Mouse (Mus musculus) cerebellum, adult 9-10 months (tissue): ENCODE measurements at regions not wholly inside any gene's neighbourhood (a gene's known extent, or its start where the extent isn't known, plus 50 kb on each side); places are given as distances from the start of the nearest gene placed in this dataset.
A peak's percentile ranks its signal among the peaks of the same experiment; 100 is the strongest.

Experiments
- DNase-seq: peaks from one replicate; pipeline ENCODE4 v3.0.0; 2022

DNA sequence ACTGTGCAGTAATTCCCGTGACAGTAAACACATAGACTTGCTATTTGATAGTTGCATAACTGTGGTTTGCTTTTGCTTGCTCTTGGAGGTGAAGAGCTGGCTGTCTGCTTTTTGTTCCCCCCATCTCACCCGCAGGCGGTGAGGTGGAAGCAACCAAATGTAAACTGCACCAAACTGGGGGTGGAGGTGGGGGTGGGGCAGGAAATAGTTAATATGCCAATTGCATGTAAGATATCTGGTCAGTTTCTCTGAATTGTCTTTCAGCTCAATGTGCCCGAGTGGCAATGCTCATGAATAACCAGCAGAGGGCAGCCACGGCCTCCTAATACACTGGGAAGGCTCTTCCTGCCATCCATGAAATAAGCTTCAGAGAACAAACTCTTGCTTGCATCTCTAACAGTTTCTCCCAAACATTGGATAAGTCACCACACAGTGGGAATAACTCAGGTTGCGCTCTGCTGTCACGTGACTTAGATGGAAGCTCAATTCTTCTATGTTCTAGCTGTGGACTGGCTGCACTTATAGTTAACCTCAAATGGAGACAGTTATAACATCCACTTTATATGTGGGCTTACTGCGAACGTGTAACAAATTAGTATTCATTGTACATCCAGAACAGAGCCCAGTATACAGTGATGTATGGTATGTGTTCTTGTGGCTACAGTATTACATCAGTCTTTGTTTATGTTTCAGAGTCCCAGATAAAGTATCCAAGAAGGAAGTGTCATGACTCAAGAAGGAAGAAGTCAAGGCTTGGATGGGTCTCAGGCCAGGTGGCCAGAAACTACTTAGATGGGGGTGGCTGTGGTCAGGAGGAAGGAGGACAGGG is 62.0 kb upstream of the Egflam start:
- DNase-seq = peak; percentile 59

DNA sequence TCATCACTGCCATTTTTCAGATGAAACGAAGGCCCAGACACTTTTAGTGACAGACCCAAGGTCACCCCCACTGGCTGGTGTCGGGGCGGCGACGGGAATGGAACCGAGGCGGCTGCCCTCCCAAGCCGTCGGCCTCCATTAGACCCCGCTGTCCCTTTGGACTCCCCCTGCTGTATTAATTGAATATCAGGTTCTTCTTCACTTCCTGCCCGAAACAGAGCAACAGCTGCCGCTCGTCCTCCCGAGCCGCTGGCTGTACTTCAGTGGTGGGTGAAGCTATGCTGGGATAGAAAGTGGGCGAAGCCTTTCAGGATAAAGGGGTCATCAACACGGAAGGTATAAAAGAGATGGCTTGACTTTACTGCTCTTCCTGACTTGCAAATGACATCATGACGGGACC is 64.4 kb upstream of the Egflam start:
- no peak for DNase-seq

- no peak for DNase-seq
These were observed 65.5 kb upstream of the Egflam start for GRCm38 (mm10) chr15:7463444-7464350.

DNA sequence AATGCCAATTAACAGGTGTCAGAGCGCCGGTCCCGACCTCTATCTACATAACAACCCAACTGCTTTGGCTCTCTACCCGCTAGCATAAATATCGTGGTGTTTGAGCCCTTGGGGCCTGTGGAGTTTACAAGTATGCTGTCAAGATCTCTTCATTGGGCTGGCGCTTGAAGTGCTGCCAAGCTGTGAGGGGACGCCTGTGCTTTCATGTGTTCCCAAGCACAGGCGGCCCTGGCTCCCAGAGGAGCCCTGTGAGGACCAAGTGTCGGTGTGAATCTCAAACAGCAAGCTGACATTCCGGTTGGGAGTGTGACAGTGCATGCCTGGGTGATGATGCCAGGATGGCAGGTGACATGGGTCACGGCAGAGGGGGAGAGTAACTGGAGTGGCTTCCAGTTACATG is 82.0 kb upstream of the Egflam start:
- DNase-seq = no peak

- no peak for DNase-seq
These were observed 82.6 kb upstream of the Egflam start for GRCm38 (mm10) chr15:7480792-7481210.

GRCm38 (mm10) chr15:7483686-7484085 is 85.5 kb upstream of the Egflam start:
- no peak for DNase-seq

GRCm38 (mm10) chr15:7491091-7491490 is 92.9 kb upstream of the Egflam start:
- peak; percentile 75 for DNase-seq

DNA sequence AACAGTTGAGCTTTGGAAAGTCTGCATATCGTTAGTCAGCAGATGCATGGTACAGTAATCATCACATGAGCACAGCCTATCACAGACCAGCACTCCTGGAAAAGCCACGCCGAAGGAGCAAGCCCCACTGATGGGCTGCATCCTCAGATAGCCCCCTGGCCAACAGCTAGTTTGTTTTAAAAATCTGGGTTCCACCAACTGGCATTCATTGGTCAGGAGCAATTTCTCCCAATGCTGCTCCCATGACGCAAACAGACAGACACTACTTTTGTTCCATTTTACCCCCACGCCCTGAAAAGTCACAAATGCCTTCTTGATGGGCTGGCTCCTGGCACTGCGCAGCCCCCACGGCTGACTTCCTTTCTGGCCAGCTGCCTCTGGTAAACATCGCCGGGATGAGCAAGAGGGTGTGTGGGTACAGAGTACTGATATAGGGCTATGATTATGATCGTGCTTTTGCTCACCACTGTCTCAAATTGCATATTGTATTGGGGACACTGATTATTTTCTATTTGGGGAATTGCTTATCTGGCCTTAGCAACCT is 95.0 kb upstream of the Egflam start:
- no peak for DNase-seq

DNA sequence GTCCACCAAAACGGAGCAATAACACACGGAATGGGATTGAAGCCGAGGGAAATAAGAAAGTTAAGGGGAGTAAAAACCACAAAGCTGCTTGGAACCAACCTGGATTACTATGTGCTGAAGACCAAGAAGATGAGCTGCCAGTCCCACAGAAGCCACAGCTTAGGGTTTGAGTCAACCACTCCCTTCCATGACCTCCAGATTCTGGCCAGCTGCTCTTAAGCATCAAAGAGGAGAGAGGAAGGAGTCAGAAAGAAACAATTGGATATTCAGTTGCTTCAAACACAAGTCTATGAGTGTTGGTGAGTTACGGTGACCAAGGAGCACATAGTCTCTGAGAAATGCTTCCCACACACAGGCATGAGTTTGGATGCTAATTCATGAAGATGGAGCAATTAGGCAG is 99.7 kb upstream of the Egflam start:
- DNase-seq = no peak

- no peak for DNase-seq
These were observed 110.3 kb upstream of the Egflam start for GRCm38 (mm10) chr15:7508535-7508934.

GRCm38 (mm10) chr15:7514743-7515273 is 116.6 kb upstream of the Egflam start:
- DNase-seq = no peak

DNA sequence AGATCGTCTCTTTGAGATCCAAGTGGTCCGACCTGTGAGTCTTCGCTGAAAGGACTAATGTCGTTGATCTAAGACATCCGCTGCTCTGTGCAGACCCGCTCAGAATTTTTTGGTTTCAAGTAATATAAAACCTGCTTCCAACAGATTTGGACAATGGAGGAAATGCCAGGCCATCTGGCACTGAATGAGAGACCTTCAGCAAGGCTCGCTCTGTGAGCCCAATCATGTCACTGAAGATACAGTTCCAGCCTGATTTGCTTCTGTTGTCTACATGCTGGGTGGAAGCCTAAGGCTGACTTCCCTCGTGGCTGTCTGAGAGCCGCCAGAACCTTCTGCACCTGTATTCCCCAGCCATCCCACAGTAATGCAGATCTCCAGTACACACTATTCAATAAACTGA is 123.4 kb upstream of the Egflam start:
- DNase-seq = peak; percentile 50

DNA sequence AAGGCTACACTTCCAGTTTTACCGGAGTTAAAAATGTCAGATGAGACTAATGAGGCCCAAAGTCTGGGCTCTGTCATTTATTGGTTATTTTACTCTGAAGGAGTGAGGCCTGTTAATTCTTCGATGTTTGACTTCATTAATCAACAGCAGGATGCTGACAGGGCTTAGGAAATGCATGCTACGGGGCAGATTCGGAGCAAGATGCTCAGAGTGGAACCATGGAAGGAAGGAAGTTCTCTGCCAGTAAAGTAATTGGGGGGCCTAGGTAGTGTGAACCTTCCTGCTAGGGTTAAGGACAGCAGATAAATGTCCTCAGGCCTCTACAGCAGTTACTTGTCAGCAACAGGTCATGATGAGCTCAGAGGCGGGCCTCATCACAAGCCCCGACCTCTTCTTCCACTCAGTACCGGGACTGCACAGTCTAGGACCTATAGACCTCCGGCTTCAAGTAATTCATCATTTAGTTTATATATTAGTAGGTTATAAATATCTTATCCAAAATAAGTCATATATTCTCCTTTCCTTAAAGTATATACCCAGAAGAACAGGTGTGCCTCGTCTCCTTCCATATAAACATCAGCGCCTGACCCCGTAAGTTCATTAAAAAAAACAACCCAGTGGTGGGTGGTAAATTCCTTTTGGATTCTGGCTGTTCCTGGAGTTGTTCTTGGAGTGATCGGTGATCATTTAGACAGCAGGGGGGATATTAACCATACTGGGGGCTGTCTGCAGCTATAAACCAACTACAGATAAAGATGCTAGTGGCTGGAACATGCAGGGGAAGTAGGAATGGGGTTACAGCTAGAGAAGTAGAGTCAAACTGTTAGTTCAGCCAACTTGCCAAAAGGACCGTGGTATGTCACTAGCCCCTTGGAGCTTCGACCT is 124.9 kb upstream of the Egflam start:
- DNase-seq = no peak

GRCm38 (mm10) chr15:7530959-7531588 is 132.9 kb upstream of the Egflam start:
- DNase-seq = no peak

DNA sequence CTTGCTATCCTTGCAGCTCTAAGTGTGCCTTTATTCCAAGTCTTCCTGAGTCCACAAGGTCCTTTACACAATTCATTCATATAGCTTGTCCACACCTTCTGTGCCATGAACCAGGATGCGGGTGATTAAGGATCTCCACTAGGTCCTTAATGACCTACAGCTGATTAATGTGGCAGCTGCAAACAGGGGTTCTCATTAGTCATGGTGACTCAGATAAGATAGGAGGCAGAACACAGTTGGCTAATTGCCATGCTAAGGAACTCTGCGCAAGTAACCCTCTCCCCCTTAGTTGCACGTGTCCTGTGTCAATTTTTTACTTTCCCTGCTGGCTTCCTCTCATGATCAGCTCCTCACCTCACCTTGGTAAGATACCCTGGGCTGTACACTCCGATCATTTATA is 139.7 kb upstream of the Egflam start:
- no peak for DNase-seq

DNA sequence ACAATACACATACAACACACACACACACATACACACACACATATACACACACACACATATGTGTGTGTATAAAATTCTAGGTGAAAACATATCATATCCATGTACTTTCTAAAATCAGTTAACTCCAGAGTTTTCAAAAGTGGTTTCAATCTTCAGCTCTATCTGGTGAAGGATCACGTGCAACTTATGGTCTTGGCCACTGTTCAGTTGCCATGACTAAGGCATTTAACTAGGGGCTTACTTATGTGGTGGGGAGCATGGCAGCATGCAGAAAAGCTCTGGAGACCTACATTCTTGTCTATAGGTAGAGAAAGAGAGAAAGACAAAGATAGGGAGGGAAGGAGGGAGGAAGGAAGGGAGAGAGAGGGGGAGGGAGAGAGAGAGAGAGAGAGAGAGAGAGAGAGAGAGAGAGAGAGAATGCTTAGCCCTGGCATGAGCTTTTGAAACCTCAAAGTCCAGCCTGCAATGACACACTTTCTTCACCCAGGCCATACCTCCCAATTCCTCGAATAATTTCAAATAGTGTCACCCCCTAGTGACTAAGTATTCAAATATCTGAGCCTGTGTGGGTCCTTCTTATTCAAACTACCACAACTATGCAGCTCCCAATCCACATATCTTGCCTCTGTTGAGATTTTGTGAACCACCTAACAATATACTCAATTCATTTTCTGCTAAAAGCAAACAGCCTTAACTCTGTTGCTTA is 155.1 kb upstream of the Egflam start:
- DNase-seq = no peak

- no peak for DNase-seq
These were observed 156.2 kb upstream of the Egflam start for GRCm38 (mm10) chr15:7554433-7554832.

DNA sequence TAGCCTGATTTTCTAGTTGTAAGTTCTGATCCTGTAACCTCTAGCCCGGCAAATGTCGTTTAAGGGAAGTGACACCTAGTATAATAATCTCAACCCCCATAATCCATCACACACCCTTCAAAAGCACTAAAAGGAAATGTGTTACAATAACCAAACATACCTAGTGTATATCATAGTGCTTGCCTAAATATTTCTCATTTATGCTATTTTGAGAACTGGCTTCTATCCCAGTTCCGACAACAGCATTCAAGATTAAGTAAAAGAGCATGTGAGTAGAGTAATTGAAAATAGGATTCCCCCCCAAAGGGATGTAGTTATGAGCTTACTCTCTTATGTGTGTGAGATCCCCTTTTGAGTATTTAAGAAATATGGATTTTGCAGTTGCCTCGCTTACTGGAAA is 165.1 kb upstream of the Egflam start:
- DNase-seq = no peak

DNA sequence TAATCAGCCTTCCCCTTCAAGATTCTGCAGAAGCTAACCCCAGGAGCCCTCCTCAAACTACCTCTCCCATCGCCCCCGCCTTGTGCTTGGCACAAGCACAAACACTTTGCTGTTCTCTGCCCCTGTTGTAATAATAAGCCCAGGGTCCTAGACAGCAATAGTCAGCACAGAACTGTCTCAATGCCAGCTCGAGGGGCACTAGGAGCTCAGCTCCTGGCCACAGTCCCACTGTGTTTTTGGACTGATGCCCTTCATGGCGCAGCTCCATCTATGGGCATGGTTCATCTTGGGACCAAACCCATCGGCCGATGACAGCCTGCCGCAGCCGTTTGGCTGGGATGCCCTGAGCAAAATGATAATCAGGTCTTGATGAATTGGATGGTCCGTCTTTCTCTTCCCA is 165.5 kb upstream of the Egflam start:
- peak; percentile 32 for DNase-seq

DNA sequence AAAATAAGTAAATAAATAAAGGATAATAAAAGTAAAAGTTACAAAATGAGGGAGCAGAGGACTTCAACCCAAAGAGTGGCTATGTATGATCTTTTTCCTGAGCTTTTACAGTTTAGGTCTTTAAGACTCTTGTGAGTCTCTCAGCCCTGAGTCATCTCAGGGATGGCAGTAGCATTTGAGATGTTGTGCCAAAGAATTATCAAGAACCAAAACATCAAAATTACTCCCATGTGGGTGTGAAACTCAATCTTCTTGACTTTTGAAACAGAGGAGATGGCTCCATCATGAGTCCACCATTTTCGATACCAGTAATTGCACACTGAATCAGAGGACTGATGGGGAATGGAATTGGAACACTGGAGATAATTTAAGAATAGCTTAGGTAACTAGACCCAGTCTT is 174.0 kb upstream of the Egflam start:
- no peak for DNase-seq

DNA sequence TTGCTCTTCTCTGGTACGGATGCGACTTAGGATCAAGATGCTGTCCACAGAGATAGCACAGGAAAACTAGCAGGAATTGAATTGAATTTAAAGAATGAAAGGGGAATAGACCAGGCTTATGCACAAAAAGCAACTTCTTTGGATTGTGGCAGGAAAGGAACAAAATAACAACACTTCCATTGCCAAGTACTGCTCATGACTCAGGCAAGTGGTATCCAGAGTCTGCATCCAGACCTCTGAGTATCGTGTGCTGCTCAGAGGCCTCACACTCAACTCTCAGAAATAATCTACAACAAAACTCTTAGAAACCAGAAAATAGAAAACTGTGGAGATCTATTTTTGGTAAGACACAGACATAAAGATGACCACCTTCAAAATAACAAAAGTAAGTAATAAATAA is 176.1 kb upstream of the Egflam start:
- no peak for DNase-seq
